Mouse (Mus musculus) neural tube, embryonic 13.5 days (tissue): ENCODE results near the gene Zcchc9. TPM values are rescaled to one million over a fixed set of nuclear protein-coding genes. Genes with fewer than 3 reads are reported as not detected.

Experiments
- ATAC-seq: fragments of 200-750 bp; cut with Nextera tagmentation; 2 replicates; pipeline ENCODE4 v1.8.0; 2017; ENCODE audit warnings: low read depth, mild to moderate bottlenecking, moderate TSS enrichment, moderate library complexity
- H3K27ac ChIP-seq: fragments of 300-500 bp; sonication (generic); replicated peaks from 2 replicates; pipeline ENCODE4 v1.5.1; 2015; ENCODE audit warnings: moderate library complexity, mild to moderate bottlenecking, inconsistent platforms
- H3K27me3 ChIP-seq: fragments of 300-500 bp; sonication (generic); 2 replicates; pipeline ENCODE4 v1.6.1; 2015; ENCODE audit warnings: mild to moderate bottlenecking, inconsistent platforms
- H3K36me3 ChIP-seq: fragments of 300-500 bp; sonication (generic); 2 replicates; pipeline ENCODE4 v1.6.1; 2015; ENCODE audit warnings: mild to moderate bottlenecking, inconsistent platforms
- H3K4me1 ChIP-seq: fragments of 300-500 bp; sonication (generic); replicated peaks from 2 replicates; pipeline ENCODE4 v1.6.1; 2015; ENCODE audit warnings: inconsistent platforms
- H3K4me2 ChIP-seq: fragments of 300-500 bp; sonication (generic); 2 replicates; pipeline ENCODE4 v1.6.1; 2015; ENCODE audit warnings: inconsistent platforms, mild to moderate bottlenecking, moderate library complexity
- H3K4me3 ChIP-seq: fragments of 300-500 bp; sonication (generic); 2 replicates; pipeline ENCODE4 v1.5.1; 2015; ENCODE audit warnings: mild to moderate bottlenecking, inconsistent platforms
- H3K9ac ChIP-seq: fragments of 300-500 bp; sonication (generic); 2 replicates; pipeline ENCODE4 v1.6.1; 2015; ENCODE audit warnings: moderate library complexity, mild to moderate bottlenecking, inconsistent platforms
- H3K9me3 ChIP-seq: fragments of 300-500 bp; sonication (generic); 2 replicates; pipeline ENCODE4 v1.6.1; 2016; ENCODE audit warnings: inconsistent platforms
- WGBS: fragments of 180-500 bp; shearing (Covaris S2); methylation state at CpG from one replicate; pipeline ENCODE4 v1.1.7; 2015; 5-methylcytosine and 5-hydroxymethylcytosine counted together
- polyA plus RNA-seq: library from polyadenylated mRNA; unstranded; fragments of >200 nt; fragmentation: Nextera tagmentation; extraction: Ambion mirVana; gene quantifications from 2 replicates; pipeline ENCODE4 v1.2.1, GENCODE M21; 2015

The Zcchc9 gene
- 18.5 and 19.0 TPM in 2 replicates for polyA plus RNA-seq

GRCm38 (mm10) chr13:91807155-91807839 lies at the start of gene Zcchc9:
Gene Zcchc9 (minus strand): TSS chr13:91807705.
- under 1% methylated on average over 50 of the region's 50 CpGs for WGBS
- H3K36me3 ChIP-seq, result peaks cover 19% of the 10 kb centered on the region
- peak; percentile 100 for ATAC-seq
- H3K4me1 ChIP-seq, result peaks cover 15% of the 10 kb centered on the region
- no peaks in the 10 kb centered on the region for H3K27me3 ChIP-seq
- H3K27ac ChIP-seq, result peak within 1 kb of the TSS; percentile 97
- peak within 1 kb of the TSS; percentile 87 for H3K4me3 ChIP-seq
- H3K9me3 ChIP-seq, result no peaks in the 10 kb centered on the region
- H3K9ac ChIP-seq, result peak within 1 kb of the TSS; percentile 91
- H3K4me2 ChIP-seq, result peak within 1 kb of the TSS; percentile 66

GRCm38 (mm10) chr13:91854412-91854811 lies 46.9 kb upstream of the Zcchc9 start:
- H3K9ac ChIP-seq, result no peak overlapping the region
- 82% methylated on average over 3 of the region's 3 CpGs for WGBS
- H3K27me3 ChIP-seq, result no peaks in the 10 kb centered on the region
- H3K4me3 ChIP-seq, result no peak overlapping the region
- no peaks in the 10 kb centered on the region for H3K9me3 ChIP-seq
- no peaks in the 10 kb centered on the region for H3K36me3 ChIP-seq
- H3K4me2 ChIP-seq, result no peak overlapping the region
- no peak overlapping the region for H3K27ac ChIP-seq
- no peaks in the 10 kb centered on the region for H3K4me1 ChIP-seq
- ATAC-seq, result no peak

- H3K27me3 ChIP-seq, result no peaks in the 10 kb centered on the region
- no peak overlapping the region for H3K9ac ChIP-seq
- no peak overlapping the region for H3K27ac ChIP-seq
- no peak for ATAC-seq
- H3K4me1 ChIP-seq, result 0 out of 2 replicates have a peak, but pooled peaks cover 3% of the 10 kb centered on the region
- H3K4me3 ChIP-seq, result no peak overlapping the region
- H3K9me3 ChIP-seq, result no peaks in the 10 kb centered on the region
- no peak overlapping the region for H3K4me2 ChIP-seq
- no peaks in the 10 kb centered on the region for H3K36me3 ChIP-seq
Measured at GRCm38 (mm10) chr13:91827876-91828275, 20.4 kb upstream of the Zcchc9 start.

GRCm38 (mm10) chr13:91826066-91826465 lies 18.6 kb upstream of the Zcchc9 start:
- Histone ChIP-seq H3K4me2 (no peak overlapping the region), H3K4me3 (no peak overlapping the region), H3K9me3 (no peaks in the 10 kb centered on the region), H3K4me1 (0 out of 2 replicates have a peak, but pooled peaks cover 3% of the 10 kb centered on the region), H3K27ac (no peak overlapping the region), H3K36me3 (no peaks in the 10 kb centered on the region), H3K9ac (no peak overlapping the region), H3K27me3 (no peaks in the 10 kb centered on the region)
- ATAC-seq, result no peak
- 88% methylated on average over 2 of the region's 2 CpGs for WGBS

- Histone ChIP-seq H3K9me3 (no peaks in the 10 kb centered on the region), H3K27ac (no peak overlapping the region), H3K4me2 (no peak overlapping the region), H3K36me3 (no peaks in the 10 kb centered on the region), H3K27me3 (no peaks in the 10 kb centered on the region), H3K9ac (no peak overlapping the region), H3K4me3 (no peak overlapping the region), H3K4me1 (0 out of 2 replicates have a peak, but pooled peaks cover 3% of the 10 kb centered on the region)
- ATAC-seq, result no peak
- 71% methylated on average over 4 of the region's 4 CpGs for WGBS
Measured at GRCm38 (mm10) chr13:91824845-91825550, 17.5 kb upstream of the Zcchc9 start.

GRCm38 (mm10) chr13:91823735-91824134 lies 16.2 kb upstream of the Zcchc9 start:
- H3K27ac ChIP-seq, result no peak overlapping the region
- H3K4me3 ChIP-seq, result no peak overlapping the region
- H3K9me3 ChIP-seq, result no peaks in the 10 kb centered on the region
- H3K4me2 ChIP-seq, result no peak overlapping the region
- no peak for ATAC-seq
- 0 out of 2 replicates have a peak, but pooled peaks cover 3% of the 10 kb centered on the region for H3K4me1 ChIP-seq
- no peak overlapping the region for H3K9ac ChIP-seq
- no peaks in the 10 kb centered on the region for H3K27me3 ChIP-seq
- 63% methylated on average over 6 of the region's 6 CpGs for WGBS
- H3K36me3 ChIP-seq, result no peaks in the 10 kb centered on the region

- Histone ChIP-seq H3K36me3 (no peaks in the 10 kb centered on the region), H3K27ac (no peak overlapping the region), H3K4me2 (no peak overlapping the region), H3K27me3 (no peaks in the 10 kb centered on the region), H3K4me1 (no peaks in the 10 kb centered on the region), H3K9ac (no peak overlapping the region), H3K9me3 (0 out of 2 replicates have a peak, but pooled peaks cover 5% of the 10 kb centered on the region), H3K4me3 (no peak overlapping the region)
- ATAC-seq, result no peak
- WGBS, result 90% methylated on average over 5 of the region's 5 CpGs
Measured at GRCm38 (mm10) chr13:91814670-91815069, 7.2 kb upstream of the Zcchc9 start.

- H3K4me2 ChIP-seq, result no peak overlapping the region
- peaks cover 15% of the 10 kb centered on the region for H3K4me1 ChIP-seq
- 45% methylated on average over 2 of the region's 2 CpGs for WGBS
- no peak overlapping the region for H3K9ac ChIP-seq
- no peak for ATAC-seq
- H3K27ac ChIP-seq, result no peak overlapping the region
- H3K4me3 ChIP-seq, result no peak overlapping the region
- H3K36me3 ChIP-seq, result peaks cover 15% of the 10 kb centered on the region
- H3K27me3 ChIP-seq, result no peaks in the 10 kb centered on the region
- 0 out of 2 replicates have a peak, but pooled peaks cover 5% of the 10 kb centered on the region for H3K9me3 ChIP-seq
Measured at GRCm38 (mm10) chr13:91809476-91809875, 2.0 kb upstream of the Zcchc9 start.

- ATAC-seq, result peak; percentile 56
- peak overlapping the region; percentile 87 for H3K4me3 ChIP-seq
- H3K27ac ChIP-seq, result peak overlapping the region; percentile 97
- peak overlapping the region; percentile 66 for H3K4me2 ChIP-seq
- peaks cover 19% of the 10 kb centered on the region for H3K36me3 ChIP-seq
- H3K9ac ChIP-seq, result peak overlapping the region; percentile 91
- peaks cover 15% of the 10 kb centered on the region for H3K4me1 ChIP-seq
- H3K27me3 ChIP-seq, result no peaks in the 10 kb centered on the region
- WGBS, result 42% methylated on average over 20 of the region's 20 CpGs
- H3K9me3 ChIP-seq, result no peaks in the 10 kb centered on the region
Measured at GRCm38 (mm10) chr13:91807874-91808575, 520 bp upstream of the Zcchc9 start.

- Histone ChIP-seq H3K27ac (no peak overlapping the region), H3K9ac (no peak overlapping the region), H3K27me3 (no peaks in the 10 kb centered on the region), H3K4me2 (no peak overlapping the region), H3K36me3 (peaks cover 71% of the 10 kb centered on the region), H3K4me3 (no peak overlapping the region), H3K9me3 (no peaks in the 10 kb centered on the region), H3K4me1 (peaks cover 6% of the 10 kb centered on the region)
- no peak for ATAC-seq
- WGBS, result 90% methylated on average over 5 of the region's 5 CpGs
Measured at GRCm38 (mm10) chr13:91801726-91802125, 5.8 kb downstream of the Zcchc9 start.

GRCm38 (mm10) chr13:91797442-91797841 lies 10.1 kb downstream of the Zcchc9 start:
- Histone ChIP-seq H3K9ac (no peak overlapping the region), H3K27ac (no peak overlapping the region), H3K4me3 (no peak overlapping the region), H3K27me3 (no peaks in the 10 kb centered on the region), H3K9me3 (no peaks in the 10 kb centered on the region), H3K4me1 (no peaks in the 10 kb centered on the region), H3K4me2 (no peak overlapping the region), H3K36me3 (peaks cover 84% of the 10 kb centered on the region)
- 91% methylated on average over 10 of the region's 10 CpGs for WGBS
- no peak for ATAC-seq

GRCm38 (mm10) chr13:91796916-91797315 lies 10.6 kb downstream of the Zcchc9 start:
- ATAC-seq, result no peak
- peaks cover 84% of the 10 kb centered on the region for H3K36me3 ChIP-seq

More at GRCm38 (mm10) chr13:91796916-91797315, 10.6 kb downstream of the Zcchc9 start:
- H3K9ac ChIP-seq, result no peak overlapping the region
- H3K9me3 ChIP-seq, result no peaks in the 10 kb centered on the region
- H3K27me3 ChIP-seq, result no peaks in the 10 kb centered on the region
- 95% methylated on average over 6 of the region's 6 CpGs for WGBS
- H3K27ac ChIP-seq, result no peak overlapping the region
- H3K4me2 ChIP-seq, result no peak overlapping the region
- no peaks in the 10 kb centered on the region for H3K4me1 ChIP-seq
- no peak overlapping the region for H3K4me3 ChIP-seq
